Mouse (Mus musculus) ES-Bruce4 (cell line): ENCODE measurements around the gene Abcc12. TPM values are rescaled to one million over a fixed set of nuclear protein-coding genes. Genes with fewer than 3 reads are reported as not detected.

Source experiments
- H3K27ac ChIP-seq: 2 replicates; pipeline ENCODE4 v1.5.1; 2012; ENCODE audit warnings: low read length, inconsistent platforms; ENCODE audit not compliant: insufficient read depth
- H3K27me3 ChIP-seq: 2 replicates; pipeline ENCODE4 v1.6.1; 2012; ENCODE audit warnings: mild to moderate bottlenecking, low read length, inconsistent platforms; ENCODE audit not compliant: control insufficient read depth, poor library complexity, insufficient read depth, severe bottlenecking
- H3K36me3 ChIP-seq: 2 replicates; pipeline ENCODE4 v1.6.1; 2012; ENCODE audit warnings: inconsistent platforms, mild to moderate bottlenecking, low read length, moderate library complexity; ENCODE audit not compliant: control insufficient read depth, poor library complexity, insufficient read depth, severe bottlenecking
- H3K4me1 ChIP-seq: one replicate; pipeline ENCODE4 v1.8.1; 2011; ENCODE audit warnings: low read length; ENCODE audit not compliant: control insufficient read depth, insufficient read depth
- H3K4me3 ChIP-seq: 2 replicates; pipeline ENCODE4 v1.5.1; 2011; ENCODE audit warnings: low read depth, mild to moderate bottlenecking, low read length
- H3K9ac ChIP-seq: 2 replicates; pipeline ENCODE4 v1.6.1; 2012; ENCODE audit warnings: low read depth, mild to moderate bottlenecking, inconsistent platforms; ENCODE audit not compliant: poor library complexity, severe bottlenecking
- H3K9me3 ChIP-seq: replicated peaks from 2 replicates; pipeline ENCODE4 v1.6.1; 2012; ENCODE audit warnings: mild to moderate bottlenecking, low read length, inconsistent platforms; ENCODE audit not compliant: control insufficient read depth, poor library complexity, insufficient read depth, severe bottlenecking
- CTCF ChIP-seq: IDR thresholded peaks from one replicate; pipeline ENCODE4 v1.8.1; 2011; ENCODE audit warnings: low read depth, low read length
- EP300 ChIP-seq: IDR thresholded peaks from 2 replicates; pipeline ENCODE4 v1.6.1; 2011; ENCODE audit warnings: low read depth, low read length; ENCODE audit not compliant: insufficient read depth
- POLR2A ChIP-seq: IDR thresholded peaks from one replicate; pipeline ENCODE4 v1.8.1; 2011; ENCODE audit warnings: low read length; ENCODE audit not compliant: insufficient read depth
- polyA plus RNA-seq: library from polyadenylated mRNA; stranded (reverse); fragments of >200 nt; gene quantifications from 2 replicates; pipeline ENCODE4 v1.2.4, GENCODE M21; 2011; ENCODE audit warnings: low read depth; ENCODE audit not compliant: missing spikeins, insufficient read depth, insufficient read length

Gene Abcc12
- polyA plus RNA-seq, 1 experiment = not detected

- Histone ChIP-seq H3K9ac (no peak overlapping the region), H3K36me3 (no peaks in the 10 kb centered on the region), H3K9me3 (no peaks in the 10 kb centered on the region), H3K27me3 (no peaks in the 10 kb centered on the region), H3K27ac (no peak overlapping the region), H3K4me3 (no peak overlapping the region), H3K4me1 (no peaks in the 10 kb centered on the region)
- TF ChIP-seq POLR2A (no peak), EP300 (no peak), CTCF (no peak)
Observed at GRCm38 (mm10) chr8:86493841-86494240, 86.6 kb downstream of the Abcc12 start.

- Histone ChIP-seq H3K27ac (no peak overlapping the region), H3K9me3 (no peaks in the 10 kb centered on the region), H3K4me3 (no peak overlapping the region), H3K27me3 (no peaks in the 10 kb centered on the region), H3K9ac (no peak overlapping the region), H3K4me1 (no peaks in the 10 kb centered on the region), H3K36me3 (no peaks in the 10 kb centered on the region)
- TF ChIP-seq CTCF (no peak), POLR2A (no peak), EP300 (no peak)
Observed at GRCm38 (mm10) chr8:86485411-86485810, 95.1 kb downstream of the Abcc12 start.

GRCm38 (mm10) chr8:86484244-86484643, 96.2 kb downstream of the Abcc12 start:
- no peak overlapping the region for H3K4me3 ChIP-seq
- H3K9me3 ChIP-seq = no peaks in the 10 kb centered on the region
- H3K4me1 ChIP-seq = no peaks in the 10 kb centered on the region
- H3K9ac ChIP-seq = no peak overlapping the region
- no peaks in the 10 kb centered on the region for H3K27me3 ChIP-seq
- no peak for TF ChIP-seq EP300
- TF ChIP-seq POLR2A = no peak
- no peak for TF ChIP-seq CTCF
- no peaks in the 10 kb centered on the region for H3K36me3 ChIP-seq
- no peak overlapping the region for H3K27ac ChIP-seq

- no peak for TF ChIP-seq POLR2A
- no peak for TF ChIP-seq CTCF
- TF ChIP-seq EP300 = no peak
Observed at GRCm38 (mm10) chr8:86482116-86482515, 98.4 kb downstream of the Abcc12 start.

GRCm38 (mm10) chr8:86475711-86476438, 104.6 kb downstream of the Abcc12 start:
- Histone ChIP-seq H3K4me1 (no peaks in the 10 kb centered on the region), H3K36me3 (no peaks in the 10 kb centered on the region), H3K27me3 (no peaks in the 10 kb centered on the region), H3K9ac (no peak overlapping the region), H3K9me3 (no peaks in the 10 kb centered on the region), H3K27ac (no peak overlapping the region), H3K4me3 (no peak overlapping the region)
- TF ChIP-seq POLR2A = no peak
- peak; percentile 54 for TF ChIP-seq CTCF
- TF ChIP-seq EP300 = no peak

More at GRCm38 (mm10) chr8:86482116-86482515, 98.4 kb downstream of the Abcc12 start:
- no peak overlapping the region for H3K4me3 ChIP-seq
- no peaks in the 10 kb centered on the region for H3K4me1 ChIP-seq
- no peaks in the 10 kb centered on the region for H3K9me3 ChIP-seq
- no peaks in the 10 kb centered on the region for H3K36me3 ChIP-seq
- no peak overlapping the region for H3K9ac ChIP-seq
- H3K27me3 ChIP-seq = no peaks in the 10 kb centered on the region
- no peak overlapping the region for H3K27ac ChIP-seq

- no peak overlapping the region for H3K9ac ChIP-seq
- H3K27ac ChIP-seq = no peak overlapping the region
- H3K4me1 ChIP-seq = no peaks in the 10 kb centered on the region
- H3K36me3 ChIP-seq = no peaks in the 10 kb centered on the region
- no peaks in the 10 kb centered on the region for H3K9me3 ChIP-seq
- H3K27me3 ChIP-seq = no peaks in the 10 kb centered on the region
- TF ChIP-seq POLR2A (no peak), CTCF (no peak), EP300 (no peak)
- no peak overlapping the region for H3K4me3 ChIP-seq
Observed at GRCm38 (mm10) chr8:86474461-86474860, 106.0 kb downstream of the Abcc12 start.
